Mouse (Mus musculus) gastrocnemius, postnatal 14 days (tissue): ENCODE measurements around the gene Cela1. TPM values are rescaled to one million over a fixed set of nuclear protein-coding genes. Genes with fewer than 3 reads are reported as not detected.

ENCODE experiments used
- DNase-seq: peaks from one replicate; pipeline ENCODE4 v3.0.0; 2021; ENCODE audit warnings: mixed read lengths
- intact Hi-C: fragments of 180-260 bp; cut with DNase I; formaldehyde crosslinking; loops from one replicate; pipeline ENCODE4 v1.15.1; 2025; ENCODE audit warnings: low total_unique reads
- total RNA-seq, 2 experiments: library from RNA; stranded (reverse); gene quantifications; 2 replicates each; pipeline ENCODE4 v1.2.3; 2021

The Cela1 gene
- total RNA-seq, 2 experiments from 2014 or later = not detected

DNA sequence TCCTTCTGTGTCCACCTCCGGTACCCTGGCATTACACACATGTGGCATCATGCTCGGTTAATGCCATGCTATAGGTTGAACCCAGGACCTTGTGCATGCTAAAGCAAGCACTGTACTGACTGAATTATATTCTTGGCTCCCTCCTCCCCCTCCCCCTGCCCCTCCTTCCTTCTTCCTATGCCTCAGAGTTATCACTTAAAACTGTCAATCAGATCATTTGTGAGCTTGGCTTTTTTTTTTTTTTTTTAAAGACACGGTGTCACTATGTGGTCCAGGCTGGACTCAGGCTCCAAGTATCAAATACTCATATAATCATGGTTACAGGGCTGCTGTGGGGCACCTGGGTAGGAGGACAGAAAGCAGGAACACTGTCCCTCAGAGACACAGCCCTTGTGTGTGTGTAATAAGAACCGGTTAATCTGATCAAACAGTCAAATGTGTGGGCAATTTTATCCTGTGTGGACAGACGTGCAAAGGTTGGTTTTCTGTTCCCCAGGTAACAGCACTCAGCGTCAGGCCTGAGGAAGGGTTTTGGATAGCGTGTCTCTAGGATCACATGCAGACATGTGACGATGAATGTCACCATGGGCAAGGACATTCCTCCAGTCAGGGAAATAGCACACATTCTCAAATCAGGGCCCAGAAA is 20.8 kb upstream of the Cela1 start:
- intact Hi-C loops = no loop called here
- DNase-seq = no peak

DNA sequence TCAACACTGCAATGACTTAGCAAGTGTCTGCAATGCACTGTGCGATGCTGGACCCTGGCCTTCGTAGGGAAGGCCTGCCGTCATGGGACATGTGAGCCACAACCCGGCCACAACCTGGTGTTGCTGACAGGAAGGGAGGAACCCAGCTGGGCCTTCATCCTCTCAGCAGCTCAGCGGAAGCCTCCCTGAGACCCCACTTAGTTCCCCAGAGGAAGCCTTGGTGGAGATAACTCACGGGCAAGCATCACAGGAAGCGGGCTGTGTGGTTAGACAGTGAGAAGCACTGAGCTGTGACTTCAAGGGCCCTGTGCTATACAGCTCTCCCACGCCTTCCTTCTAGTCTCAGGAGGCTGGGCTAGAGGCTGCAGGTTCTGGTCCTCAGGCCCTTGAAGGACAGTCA is 18.5 kb upstream of the Cela1 start:
- intact Hi-C loops = no loop called here
- DNase-seq = no peak

DNA sequence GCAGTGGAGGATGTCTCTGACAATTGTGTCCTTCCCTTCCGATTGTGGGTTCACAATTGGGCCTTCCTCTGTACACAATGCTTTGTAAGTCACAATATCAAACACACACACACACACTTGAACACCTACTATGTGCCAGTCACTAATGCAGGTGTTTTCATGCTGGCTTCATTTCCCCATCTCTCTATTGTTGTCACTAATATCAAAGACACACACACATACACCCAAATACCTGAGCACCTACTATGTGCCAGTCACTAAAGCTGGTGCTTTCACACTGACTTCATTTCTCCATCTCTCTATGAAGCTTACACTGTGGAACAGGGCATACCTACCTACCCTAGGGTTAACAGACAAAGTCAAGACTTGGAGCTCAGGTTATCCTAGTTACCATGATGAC is 17.7 kb upstream of the Cela1 start:
- DNase-seq = no peak
- intact Hi-C loops = no loop called here

DNA sequence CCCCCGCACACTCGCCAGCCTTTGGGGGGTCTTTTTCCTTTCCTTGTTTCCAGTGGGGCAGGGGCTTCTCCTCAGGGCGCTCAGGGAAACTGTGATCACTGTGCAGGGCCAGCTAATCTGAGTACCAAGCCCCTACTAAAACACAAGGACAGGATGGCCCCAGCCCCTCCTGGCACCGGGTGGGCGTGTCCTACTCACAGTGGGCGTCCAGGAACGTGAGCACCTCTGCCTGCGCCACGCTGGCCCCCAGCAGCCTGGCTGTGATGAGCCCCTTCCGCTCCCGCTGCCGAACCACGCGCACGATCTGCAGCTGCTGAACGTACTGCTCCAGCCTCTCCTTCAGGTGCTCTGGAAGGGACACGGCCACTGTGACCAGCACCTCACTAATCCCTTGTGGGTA is 16.2 kb upstream of the Cela1 start:
- DNase-seq = no peak
- intact Hi-C loops = no loop called here

DNA sequence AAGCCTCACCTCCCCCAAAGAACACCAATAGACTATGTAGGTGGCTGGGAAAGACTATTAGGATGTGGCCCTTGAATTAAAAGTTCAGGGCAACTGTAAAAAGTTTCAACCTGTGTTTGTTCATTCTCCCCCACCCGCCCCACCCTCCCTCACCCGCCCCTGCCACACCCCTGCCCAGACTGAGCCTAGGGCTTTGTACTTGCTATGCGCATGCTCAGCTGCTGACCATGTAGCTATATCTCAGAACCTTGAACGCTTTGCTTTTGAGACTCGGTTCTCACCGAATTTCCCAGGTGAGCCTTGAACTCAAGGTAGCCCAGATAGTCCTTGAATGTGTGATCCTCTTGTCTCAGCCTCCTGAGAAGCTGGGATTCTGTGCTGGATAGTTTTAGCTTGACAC is 14.1 kb upstream of the Cela1 start:
- intact Hi-C loops = no loop called here
- DNase-seq = no peak

DNA sequence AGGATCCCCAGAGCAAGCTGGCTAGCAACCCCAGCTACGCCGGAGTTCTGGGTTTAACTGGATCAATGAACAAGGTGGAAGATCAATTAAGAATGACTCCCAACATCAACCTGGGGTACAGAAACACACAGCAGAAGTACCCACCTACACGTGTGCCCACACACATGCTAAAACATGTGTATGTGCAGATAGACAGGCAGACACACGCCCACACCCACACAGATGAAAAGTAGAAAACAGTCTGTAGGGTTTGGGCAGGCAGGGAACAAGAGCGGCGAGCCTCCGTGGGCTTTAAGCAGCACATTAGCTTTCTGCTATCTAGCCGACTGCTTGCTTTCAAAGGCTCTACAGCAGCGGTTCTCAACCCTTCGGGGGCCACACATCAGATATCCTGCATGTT is 13.4 kb upstream of the Cela1 start:
- intact Hi-C loops = no loop called here
- no peak for DNase-seq

DNA sequence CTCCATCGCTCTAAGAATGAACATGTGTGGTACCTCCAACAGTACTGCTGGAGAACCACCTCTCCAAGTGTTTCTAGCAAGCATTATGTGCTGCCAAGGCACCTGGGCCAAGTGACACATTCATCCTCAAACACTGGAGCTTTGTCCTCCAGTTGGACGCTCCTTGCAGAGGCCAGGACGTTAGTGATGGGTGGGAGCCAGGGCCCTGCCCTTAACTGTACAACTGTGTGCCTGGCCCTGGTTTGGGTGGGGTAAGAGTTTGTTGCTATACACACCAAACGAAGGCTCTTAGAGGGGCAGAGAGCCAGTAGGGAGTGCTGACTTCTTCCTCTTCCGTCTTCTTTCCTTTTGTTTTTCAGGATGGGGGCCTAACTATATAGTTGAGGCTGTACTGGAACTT is 12.7 kb upstream of the Cela1 start:
- no peak for DNase-seq
- intact Hi-C loops = no loop called here

DNA sequence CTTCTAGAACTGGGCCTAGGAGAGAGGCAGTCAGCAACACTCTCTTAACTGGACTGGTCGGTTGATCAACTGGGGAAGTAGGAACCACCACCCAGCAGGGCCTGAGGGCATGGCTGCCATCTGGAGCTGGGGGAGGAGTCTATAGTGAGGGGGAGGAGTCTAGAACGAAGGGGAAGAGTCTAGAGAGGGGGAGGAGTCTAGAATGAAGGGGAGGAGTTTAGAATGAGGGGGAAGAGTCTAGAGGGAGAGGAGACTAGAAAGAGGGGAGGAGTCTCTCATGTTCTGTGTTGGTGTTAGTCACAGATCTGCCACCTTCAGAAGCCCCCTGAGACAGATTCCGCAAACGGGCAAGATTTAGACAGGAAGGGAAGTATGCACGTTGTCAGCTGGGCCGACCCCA is 11.7 kb upstream of the Cela1 start:
- intact Hi-C loops = no loop called here
- no peak for DNase-seq

DNA sequence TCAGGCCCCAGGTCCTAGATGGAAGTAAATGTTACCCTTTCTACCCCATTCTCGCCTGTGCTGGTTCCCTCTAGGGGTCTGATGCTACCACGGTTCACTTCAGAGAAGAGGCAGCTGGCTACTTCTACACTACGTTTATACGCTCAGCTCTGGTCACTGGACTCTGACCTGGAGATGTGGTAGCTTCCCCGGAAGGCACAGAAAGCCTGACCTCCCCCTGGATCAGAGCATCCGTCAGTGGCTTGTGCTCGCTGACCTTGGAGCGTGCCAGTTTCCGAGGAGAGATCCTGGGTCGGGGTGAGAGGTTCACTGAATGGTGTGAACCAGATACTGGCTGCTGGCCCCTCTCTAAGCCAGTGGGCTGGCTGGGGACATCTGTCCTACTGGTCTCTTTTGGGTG is 10.4 kb upstream of the Cela1 start:
- DNase-seq = no peak
- intact Hi-C loops = no loop called here

DNA sequence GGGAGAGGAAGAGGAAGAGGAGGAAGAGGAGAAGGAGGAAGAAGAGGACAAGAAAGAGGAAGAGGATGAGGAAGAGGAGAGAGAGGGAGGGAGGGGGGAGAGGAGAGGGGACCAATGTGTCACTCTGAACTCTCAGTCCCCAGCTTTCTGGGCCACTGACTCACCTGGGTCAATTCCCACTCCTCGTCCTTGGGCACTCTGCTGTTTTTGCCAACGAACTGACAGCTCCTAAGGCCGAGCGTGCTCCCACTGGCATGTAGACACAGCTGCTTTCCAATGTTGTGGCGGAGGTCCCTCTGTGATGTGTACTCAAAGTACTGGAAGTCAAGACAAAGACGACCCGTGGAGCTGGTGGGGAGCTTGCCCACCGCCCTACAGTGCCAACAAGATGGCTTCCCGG is 6.7 kb upstream of the Cela1 start:
- intact Hi-C loops = no loop called here
- DNase-seq = no peak

DNA sequence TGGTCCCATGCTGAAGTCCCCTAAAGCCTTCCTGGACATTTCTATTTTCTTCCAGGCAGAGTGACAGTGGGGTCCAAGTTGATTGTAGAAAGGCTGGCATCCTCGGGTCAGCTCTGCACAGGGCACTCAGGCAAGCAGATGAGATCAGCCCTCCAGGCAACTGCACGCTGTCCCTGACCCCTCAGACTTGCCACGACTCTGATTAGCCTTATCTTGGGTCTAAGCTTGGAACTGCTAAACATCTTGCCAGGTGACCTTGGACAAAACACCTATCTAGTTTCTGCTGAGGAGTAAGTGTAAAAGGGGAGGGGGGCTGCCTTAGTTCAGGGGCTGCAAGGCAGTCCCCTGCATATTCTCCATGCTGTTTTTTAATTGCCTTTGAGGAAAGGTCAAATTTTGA is 4.3 kb upstream of the Cela1 start:
- no peak for DNase-seq
- intact Hi-C loops = no loop called here

DNA sequence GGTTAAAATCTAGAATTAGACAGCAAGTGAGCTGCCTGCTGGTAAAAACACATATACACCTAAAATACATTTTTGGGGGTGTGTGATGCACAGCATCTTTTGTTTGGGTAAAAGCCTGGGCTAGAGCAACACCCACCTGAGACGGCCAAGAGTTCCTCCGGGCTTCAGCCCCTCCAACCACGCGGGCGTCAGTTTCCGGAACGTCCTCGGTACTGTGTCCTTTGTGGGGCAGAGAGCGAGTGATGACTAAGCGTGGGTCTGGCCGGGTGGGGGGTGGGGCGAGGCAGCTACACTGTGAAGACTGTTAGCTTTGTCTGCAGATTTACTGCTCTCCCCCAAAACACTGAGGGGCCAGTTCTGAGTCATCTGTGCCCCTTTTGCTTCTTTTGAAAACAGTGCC is 732 bp downstream of the Cela1 start:
- no peak for DNase-seq
- intact Hi-C loops = no loop called here

DNA sequence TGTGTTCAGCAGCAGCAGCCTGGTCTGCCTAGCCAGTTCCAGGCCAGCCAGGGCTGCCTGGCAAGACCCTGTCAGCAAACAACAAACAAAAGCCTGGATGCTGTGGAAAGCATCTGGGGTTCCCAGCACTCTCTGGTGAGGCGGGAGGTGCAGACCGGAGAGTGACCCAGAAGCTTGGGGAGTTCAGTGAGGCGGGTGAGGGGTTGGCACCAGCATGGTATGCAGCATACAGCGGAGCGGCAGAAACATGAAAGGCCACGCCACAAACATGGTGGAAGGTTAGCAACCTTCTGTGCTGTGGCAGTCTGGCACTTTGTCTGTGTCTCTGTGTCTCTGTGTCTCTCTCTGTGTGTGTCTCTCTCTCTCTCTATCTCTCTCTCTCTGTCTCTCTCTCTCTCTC is 1.3 kb downstream of the Cela1 start:
- intact Hi-C loops = no loop called here
- DNase-seq = no peak

DNA sequence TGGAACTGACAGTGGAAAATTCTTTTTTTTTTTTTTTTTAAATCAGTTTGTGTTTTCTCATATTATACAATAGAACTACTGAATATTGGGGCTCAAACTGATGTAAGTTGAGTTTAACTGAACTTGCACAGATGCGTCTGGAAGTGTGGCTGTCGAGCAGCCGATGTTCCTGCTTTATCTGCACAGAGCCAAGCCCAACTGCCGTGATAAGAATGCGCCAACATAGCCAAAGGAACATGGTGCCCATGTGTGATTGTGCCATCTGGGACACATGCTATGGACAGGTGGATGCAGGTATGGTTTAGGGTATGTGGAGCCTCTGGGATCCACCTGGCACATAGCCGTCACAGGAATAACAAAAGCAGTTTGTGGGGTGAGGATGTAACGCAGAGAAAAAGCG is 1.9 kb downstream of the Cela1 start:
- DNase-seq = no peak
- intact Hi-C loops = no loop called here

DNA sequence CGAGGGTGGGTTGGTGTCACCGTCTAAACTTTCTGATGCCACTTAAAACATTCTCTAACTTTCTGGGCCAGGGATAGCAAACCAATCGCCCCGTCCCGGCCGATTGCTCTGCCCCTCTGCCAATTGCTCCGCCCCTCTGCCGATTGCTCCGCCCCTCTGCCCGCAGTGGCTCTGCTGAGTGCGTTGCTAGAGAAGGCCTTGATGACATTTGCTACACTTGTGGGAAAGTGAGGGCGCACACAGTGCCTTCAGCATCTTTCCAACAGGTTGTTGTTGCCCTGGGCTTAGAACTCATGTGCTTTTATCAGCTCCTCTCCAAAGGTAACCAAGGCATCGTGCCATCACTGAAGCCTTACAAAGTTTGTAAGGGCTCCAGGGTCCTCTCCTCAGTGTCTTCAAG is 2.5 kb downstream of the Cela1 start:
- intact Hi-C loops = no loop called here
- DNase-seq = no peak

DNA sequence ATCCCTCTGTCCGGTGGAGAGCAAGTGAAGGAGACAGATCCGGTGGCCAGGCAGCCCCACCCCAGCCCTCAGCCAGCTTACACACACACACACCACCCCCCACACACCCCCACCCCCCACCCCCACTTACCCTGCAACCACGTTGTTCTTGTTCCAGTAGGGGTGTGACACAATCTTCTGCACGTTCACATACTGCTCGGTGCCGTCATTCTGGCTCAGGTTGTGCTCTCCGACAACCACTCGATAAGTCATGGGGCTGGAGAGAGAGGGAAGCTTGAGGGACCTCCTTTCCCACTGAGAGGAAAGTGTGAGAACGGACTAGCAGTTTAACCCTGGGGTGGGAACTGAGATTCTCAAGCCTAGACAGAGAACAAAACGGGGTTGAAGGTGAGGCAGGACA is 3.3 kb downstream of the Cela1 start:
- intact Hi-C loops = loop anchor here (5.0 kb wide), 1 partner anchor 217 kb away; the partner anchor contains the start of gene Letmd1
- no peak for DNase-seq

DNA sequence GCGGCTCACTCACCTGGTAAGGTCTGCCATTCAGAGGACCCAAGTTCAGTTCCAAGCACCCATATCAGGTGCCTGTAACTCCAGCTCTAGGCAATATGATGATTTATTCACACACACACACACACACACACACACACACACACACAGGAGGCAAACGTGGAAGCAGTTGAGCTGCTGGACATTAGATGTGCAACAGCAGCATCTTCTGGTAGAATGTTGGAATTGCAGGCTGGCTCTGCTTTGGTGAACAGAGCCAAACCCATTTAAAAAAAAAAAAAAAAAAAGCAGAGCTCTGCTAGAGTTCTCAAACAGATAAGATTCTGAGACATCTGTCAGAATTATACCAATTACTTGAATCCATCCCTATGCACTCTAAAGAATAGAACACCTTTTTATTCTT is 4.7 kb downstream of the Cela1 start:
- peak; percentile 70 for DNase-seq
- intact Hi-C loops = loop anchor here (5.0 kb wide), 1 partner anchor 216 kb away; the partner anchor contains the start of gene Letmd1

DNA sequence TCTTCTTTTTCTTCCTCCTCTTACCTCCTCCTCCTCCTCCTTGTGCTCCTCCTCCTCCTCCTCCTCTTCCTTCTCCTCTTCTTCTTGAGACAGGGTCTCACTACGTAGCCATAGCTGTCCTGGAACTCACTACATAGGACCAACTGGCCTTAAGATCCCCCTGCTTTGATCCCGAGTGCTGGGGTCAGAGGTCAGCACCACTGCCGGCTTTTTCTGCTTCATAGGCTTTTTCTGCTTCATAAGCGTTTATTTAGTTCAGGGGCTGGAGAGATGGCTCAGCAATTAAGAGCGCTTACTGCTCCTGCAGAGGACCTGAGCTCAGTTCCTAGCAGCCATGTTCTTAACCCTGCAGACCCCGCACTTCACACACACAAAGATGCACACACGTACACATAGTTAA is 6.0 kb downstream of the Cela1 start:
- no peak for DNase-seq
- intact Hi-C loops = loop anchor here (5.0 kb wide), 1 partner anchor 214 kb away; the partner anchor contains the start of gene Letmd1

DNA sequence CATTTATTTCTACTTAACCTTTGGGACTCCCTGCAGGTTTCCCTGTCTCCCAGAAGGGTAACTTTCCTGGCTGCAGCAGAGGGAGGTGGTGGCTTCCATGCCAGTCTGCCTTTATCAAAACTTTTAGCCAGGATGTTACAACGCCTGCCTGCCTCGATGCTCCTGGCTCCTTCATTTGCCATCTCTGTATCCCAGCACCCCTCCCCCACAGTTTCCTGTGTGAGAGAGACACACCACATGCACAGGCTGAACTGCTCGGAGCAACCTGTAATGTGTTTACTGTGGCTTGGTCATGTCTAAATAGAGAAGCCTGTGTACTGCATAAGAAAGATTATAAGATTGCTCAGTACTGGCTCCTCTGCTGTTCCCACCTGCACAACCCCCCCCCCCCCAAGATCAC is 7.3 kb downstream of the Cela1 start:
- intact Hi-C loops = loop anchor here (5.0 kb wide), 1 partner anchor 213 kb away; the partner anchor contains the start of gene Letmd1
- DNase-seq = no peak

DNA sequence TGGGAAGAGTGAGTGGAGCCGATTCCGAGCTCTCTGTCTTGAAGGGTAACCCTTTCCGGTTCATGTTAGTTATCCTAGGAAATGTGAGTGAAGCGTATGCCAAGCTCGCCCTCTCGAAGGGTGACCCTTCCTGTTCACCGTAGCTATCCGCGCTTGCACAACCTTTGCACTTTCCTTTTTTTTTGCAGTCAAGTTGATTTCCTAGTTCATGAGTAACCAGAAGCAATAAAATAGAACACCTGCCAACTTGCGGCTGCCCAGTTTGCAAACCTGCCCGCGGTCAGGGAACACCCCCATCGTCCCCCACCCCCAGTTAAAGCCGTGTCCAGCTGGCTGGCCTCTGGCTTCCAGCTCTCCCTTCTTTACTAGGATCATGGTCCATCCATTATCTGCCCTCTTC is 8.7 kb downstream of the Cela1 start:
- intact Hi-C loops = loop anchor here (5.0 kb wide), 1 partner anchor 142 kb away; no protein-coding TSS in a partner anchor
- no peak for DNase-seq

DNA sequence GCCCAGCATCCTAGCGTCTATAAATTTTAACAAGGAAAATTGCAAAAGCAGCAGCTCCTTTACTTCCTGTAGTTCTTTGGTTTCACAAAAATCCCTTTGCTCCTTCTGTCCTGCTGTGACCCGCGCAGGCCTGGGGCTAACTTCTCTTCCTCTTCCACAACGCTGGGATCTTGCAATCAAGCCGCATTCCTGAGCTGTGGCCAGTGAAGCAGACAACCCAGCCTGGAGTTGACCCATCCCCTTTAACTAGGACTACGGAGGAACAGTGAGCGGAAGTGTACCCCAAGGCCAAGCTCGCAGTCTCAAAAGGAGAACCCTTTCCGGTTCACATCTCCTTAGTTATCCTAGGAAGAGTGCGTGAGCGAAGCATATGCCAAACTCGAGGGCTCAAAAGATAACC is 9.1 kb downstream of the Cela1 start:
- intact Hi-C loops = loop anchor here (5.0 kb wide), 1 partner anchor 141 kb away; no protein-coding TSS in a partner anchor
- no peak for DNase-seq

DNA sequence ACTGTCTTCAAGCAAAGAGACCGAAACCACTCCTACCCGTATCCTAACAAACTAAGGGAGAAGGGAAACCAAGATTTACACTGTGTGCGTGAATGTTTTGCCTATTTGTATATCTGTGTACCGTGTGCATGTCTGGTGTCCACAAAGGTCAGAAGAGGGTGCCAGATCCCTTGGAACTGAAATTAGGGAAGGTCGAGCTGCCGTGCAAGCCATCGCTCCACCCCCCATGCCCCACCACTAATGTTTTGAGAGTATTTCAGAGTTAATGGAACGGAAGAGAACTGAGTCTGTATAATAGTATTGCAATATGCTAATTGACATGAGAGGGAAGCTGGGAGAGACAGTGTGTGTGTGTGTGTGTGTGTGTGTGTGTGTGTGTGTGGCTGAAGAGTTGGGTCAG is 10.0 kb downstream of the Cela1 start:
- no peak for DNase-seq
- intact Hi-C loops = loop anchor here (5.0 kb wide), 1 partner anchor 140 kb away; no protein-coding TSS in a partner anchor
